Mouse (Mus musculus) thymus, adult 2 months (tissue): Measurements from ENCODE around the gene Prg2. TPM values are rescaled to one million over a fixed set of nuclear protein-coding genes. Genes with fewer than 3 reads are reported as not detected.
A peak's percentile ranks its signal among the peaks of the same experiment; 100 is the strongest.

ENCODE experiments used
- DNase-seq: peaks from one replicate; pipeline ENCODE4 v3.0.0; 2021
- H3K27ac ChIP-seq: fragments of 200-500 bp; 2 replicates; pipeline ENCODE4 v1.5.1; 2012; ENCODE audit warnings: low read length, control low read depth; ENCODE audit not compliant: control insufficient read depth, insufficient read depth
- H3K27me3 ChIP-seq: fragments of 200-500 bp; 2 replicates; pipeline ENCODE4 v1.6.1; 2012; ENCODE audit warnings: mild to moderate bottlenecking, low read length, moderate library complexity, mixed read lengths; ENCODE audit not compliant: control insufficient read depth, insufficient read depth
- H3K36me3 ChIP-seq: fragments of 200-500 bp; 2 replicates; pipeline ENCODE4 v1.6.1; 2012; ENCODE audit warnings: mild to moderate bottlenecking, low read length, moderate library complexity; ENCODE audit not compliant: control insufficient read depth, insufficient read depth
- H3K4me1 ChIP-seq: fragments of 200-500 bp; replicated peaks from 2 replicates; pipeline ENCODE4 v1.6.1; 2012; ENCODE audit warnings: low read length; ENCODE audit not compliant: control insufficient read depth, insufficient read depth
- H3K4me3 ChIP-seq: fragments of 200-500 bp; 2 replicates; pipeline ENCODE4 v1.5.1; 2012; ENCODE audit warnings: mild to moderate bottlenecking, low read length, control low read depth, moderate library complexity; ENCODE audit not compliant: control insufficient read depth, insufficient read depth
- CTCF ChIP-seq: fragments of 200-500 bp; IDR thresholded peaks from 2 replicates; pipeline ENCODE4 v1.5.1; 2012; ENCODE audit warnings: mild to moderate bottlenecking, control low read depth, low read length, moderate library complexity, borderline replicate concordance; ENCODE audit not compliant: control insufficient read depth, poor library complexity, insufficient read depth; ENCODE audit errors: extremely low read depth
- POLR2A ChIP-seq: fragments of 200-500 bp; IDR thresholded peaks from 2 replicates; pipeline ENCODE4 v1.6.1; 2012; ENCODE audit warnings: mild to moderate bottlenecking, low read length, control low read depth, moderate library complexity; ENCODE audit not compliant: control insufficient read depth, poor library complexity, insufficient read depth; ENCODE audit errors: extremely low read depth
- WGBS: fragments of 180-500 bp; shearing (Covaris S2); methylation state at CpG from one replicate; pipeline ENCODE4 v1.1.7; 2018; 5-methylcytosine and 5-hydroxymethylcytosine counted together
- polyA plus RNA-seq: library from polyadenylated mRNA; depleted of rRNA; stranded (reverse); fragments of >200 nt; gene quantifications from 2 replicates; pipeline ENCODE4 v1.2.3, GENCODE M21; 2012

Gene Prg2
- polyA plus RNA-seq, 1 experiment = 5.5 TPM

- Histone ChIP-seq H3K27ac (no peak overlapping the region), H3K27me3 (no peaks in the 10 kb centered on the region), H3K4me1 (peaks cover 16% of the 10 kb centered on the region), H3K36me3 (no peaks in the 10 kb centered on the region), H3K4me3 (no peak overlapping the region)
- WGBS = 20% methylated on average over 5 of the region's 5 CpGs
- no peak for TF ChIP-seq POLR2A
- DNase-seq = peak; percentile 9
Observed at GRCm38 (mm10) chr2:84938249-84938946, 41.9 kb upstream of the Prg2 start.

GRCm38 (mm10) chr2:84939306-84939705 lies 41.0 kb upstream of the Prg2 start:
- Histone ChIP-seq H3K27ac (no peak overlapping the region), H3K27me3 (no peaks in the 10 kb centered on the region), H3K4me3 (no peak overlapping the region), H3K4me1 (peaks cover 16% of the 10 kb centered on the region), H3K36me3 (no peaks in the 10 kb centered on the region; the same call in 1 of the 2 replicates)
- no peak for TF ChIP-seq CTCF
- no peak for TF ChIP-seq POLR2A
- DNase-seq = no peak
- WGBS = 92% methylated on average over 3 of the region's 3 CpGs

- peaks cover 16% of the 10 kb centered on the region for H3K4me1 ChIP-seq
- no peak for DNase-seq
- H3K36me3 ChIP-seq = no peaks in the 10 kb centered on the region; the same call in 1 of the 2 replicates
- TF ChIP-seq POLR2A = no peak
- TF ChIP-seq CTCF = no peak
- no peaks in the 10 kb centered on the region for H3K27me3 ChIP-seq
- WGBS = 99% methylated on average over 6 of the region's 6 CpGs
- no peak overlapping the region for H3K4me3 ChIP-seq
- no peak overlapping the region for H3K27ac ChIP-seq
Observed at GRCm38 (mm10) chr2:84939711-84940110, 40.5 kb upstream of the Prg2 start.

GRCm38 (mm10) chr2:84941332-84941731 lies 38.9 kb upstream of the Prg2 start:
- H3K36me3 ChIP-seq = peaks cover 7% of the 10 kb centered on the region; the same call in 1 of the 2 replicates

GRCm38 (mm10) chr2:84941795-84942194 lies 38.5 kb upstream of the Prg2 start:
- 96% methylated on average over 4 of the region's 4 CpGs for whole genome bisulfite sequencing
- no peak for DNase-seq
- Histone ChIP-seq H3K27ac (no peak overlapping the region), H3K4me3 (no peak overlapping the region), H3K36me3 (peaks cover 7% of the 10 kb centered on the region; the same call in 1 of the 2 replicates), H3K27me3 (no peaks in the 10 kb centered on the region), H3K4me1 (peaks cover 16% of the 10 kb centered on the region)
- no peak for TF ChIP-seq POLR2A
- no peak for TF ChIP-seq CTCF

More at GRCm38 (mm10) chr2:84941332-84941731, 38.9 kb upstream of the Prg2 start:
- no peak for DNase-seq
- Histone ChIP-seq H3K27me3 (no peaks in the 10 kb centered on the region), H3K4me3 (no peak overlapping the region), H3K27ac (no peak overlapping the region), H3K4me1 (peaks cover 16% of the 10 kb centered on the region)
- WGBS = 90% methylated on average over 2 of the region's 2 CpGs
- no peak for TF ChIP-seq CTCF
- no peak for TF ChIP-seq POLR2A

- peaks cover 46% of the 10 kb centered on the region for H3K36me3 ChIP-seq
- H3K27me3 ChIP-seq = no peaks in the 10 kb centered on the region
- H3K4me1 ChIP-seq = no peaks in the 10 kb centered on the region
- WGBS = 94% methylated on average over 3 of the region's 3 CpGs
- no peak for DNase-seq
- H3K4me3 ChIP-seq = no peak overlapping the region
- H3K27ac ChIP-seq = no peak overlapping the region
- TF ChIP-seq POLR2A = no peak
- TF ChIP-seq CTCF = no peak
Observed at GRCm38 (mm10) chr2:84947154-84947771, 33.0 kb upstream of the Prg2 start.
